Mouse (Mus musculus): ENCODE results near the gene Mfsd1.

DNA sequence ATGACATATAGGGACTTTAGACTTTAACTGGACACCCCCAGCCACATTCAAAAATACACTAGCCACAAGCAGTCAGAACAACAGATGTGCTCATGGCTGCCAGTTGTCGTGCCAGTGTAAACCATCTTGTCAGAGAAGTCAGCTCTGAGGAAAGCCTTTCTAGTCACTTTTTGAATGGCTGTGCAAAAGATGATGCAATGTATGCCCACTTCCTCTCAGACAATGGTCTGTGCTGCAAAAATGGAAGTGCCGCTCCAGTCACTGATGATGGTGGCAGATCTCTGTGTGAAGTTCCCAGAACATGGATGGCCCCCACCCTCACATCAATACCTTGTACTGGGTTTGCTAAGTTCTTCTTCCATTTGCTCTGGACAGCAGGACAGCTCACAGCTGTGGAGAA lies 6.3 kb upstream of the Mfsd1 start:
- no peak for TF ChIP-seq CTCF (IDR thresholded peaks at IDR 0.05; ENCODE audit: insufficient read depth, low read depth, low read length)
- TF ChIP-seq POLR2A (IDR thresholded peaks at IDR 0.05; ENCODE audit: insufficient read depth, low read depth, low read length): no peak
